8 mouse cellular contexts compared by ENCODE assay signal in the genomic region with DNA sequence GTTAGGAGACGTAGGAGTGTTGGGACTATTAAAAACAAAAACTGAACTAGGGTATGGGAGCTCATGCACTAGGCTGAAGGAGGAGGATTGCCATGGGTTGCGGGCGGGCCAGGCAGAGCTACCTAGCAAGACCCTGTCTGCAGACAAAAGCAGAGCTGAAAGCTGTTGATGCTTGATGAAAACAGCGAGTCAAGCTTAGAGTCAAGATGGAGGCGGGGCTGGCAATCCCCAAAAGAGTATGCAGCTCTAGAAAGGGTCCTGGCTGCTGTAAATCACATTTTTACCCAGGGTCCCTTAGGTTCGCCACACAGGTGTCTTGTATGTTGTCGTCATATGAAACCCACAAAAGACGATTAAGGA. TPM values are rescaled to one million over a fixed set of nuclear protein-coding genes. Genes with fewer than 3 reads are reported as not detected.
DNase-seq lines count a peak whose midpoint lies in the region; ATAC-seq and TF ChIP-seq lines count a peak whose summit lies in the region.

No protein-coding gene starts in this region.

- TF ChIP-seq CTCF in MEL (IDR thresholded peaks at IDR 0.05 in 2 of 3, conservative IDR thresholded peaks at IDR 0.05 in 1 of 3; ENCODE audit: control insufficient read depth in 1 of 3, insufficient read depth in 1 of 3, low read depth in 2 of 3, low read length in 3 of 3, poor library complexity in 1 of 3, severe bottlenecking in 1 of 3) = no peak
- TF ChIP-seq CTCF in intestine, postnatal 0 days (IDR thresholded peaks at IDR 0.05; ENCODE audit: low read depth) = no peak

- H3K4me2 ChIP-seq in intestine, postnatal 0 days (replicated peaks; ENCODE audit: low read depth) = peak overlapping the region; percentile 95
- H3K4me2 ChIP-seq in midbrain, embryonic 16.5 days (ENCODE audit: low read length) = peak overlapping the region; percentile 96

- peaks cover 0 to 18% of the 10 kb centered on the region in 2 experiments; a peak in 3 of 4 replicates for H3K36me3 ChIP-seq in MEL (ENCODE audit: control insufficient read depth in 1 of 2, insufficient read depth in 2 of 2, low read length in 2 of 2)
- no peaks in the 10 kb centered on the region for H3K36me3 ChIP-seq in intestine, postnatal 0 days (ENCODE audit: control insufficient read depth, insufficient read depth)
- no peaks in the 10 kb centered on the region for H3K36me3 ChIP-seq in midbrain, embryonic 16.5 days (ENCODE audit: control insufficient read depth, insufficient read depth, low read length)

- ATAC-seq in erythroblast, adult 5-6 weeks (replicated peaks; ENCODE audit: low FRiP score, poor library complexity, severe bottlenecking) = peak; percentile 24
- ATAC-seq in intestine, postnatal 0 days = no peak
- no peak for ATAC-seq in midbrain, embryonic 16.5 days
- ATAC-seq in megakaryocyte progenitor cell, adult 5-6 weeks (replicated peaks; ENCODE audit: poor library complexity) = no peak

- TF ChIP-seq POLR2A in MEL (IDR thresholded peaks at IDR 0.05; ENCODE audit: control insufficient read depth in 1 of 2, insufficient read depth in 1 of 2, low read depth in 1 of 2, low read length in 2 of 2, poor library complexity in 1 of 2) = no peak

- WGBS in intestine, postnatal 0 days = 19% methylated on average over 8 of the region's 8 CpGs
- 13% methylated on average over 8 of the region's 8 CpGs for WGBS in midbrain, embryonic 16.5 days

- H3K27me3 ChIP-seq in MEL (ENCODE audit: control insufficient read depth in 1 of 2, insufficient read depth in 2 of 2, low read length in 2 of 2) = no peaks in the 10 kb centered on the region
- no peaks in the 10 kb centered on the region for H3K27me3 ChIP-seq in intestine, postnatal 0 days (replicated peaks; ENCODE audit: control insufficient read depth, insufficient read depth, low read length)
- no peaks in the 10 kb centered on the region for H3K27me3 ChIP-seq in midbrain, embryonic 16.5 days (ENCODE audit: control insufficient read depth, insufficient read depth, low read depth, low read length)

- TF ChIP-seq RAD21 in MEL (IDR thresholded peaks at IDR 0.05; ENCODE audit: low read depth, low read length) = no peak

- H3K79me2 ChIP-seq in MEL (ENCODE audit: control insufficient read depth, insufficient read depth, low read length, poor library complexity) = peaks cover 47% of the 10 kb centered on the region

- peak overlapping the region; percentile 91 for H3K9ac ChIP-seq in MEL (ENCODE audit: control insufficient read depth, low read depth, low read length, poor library complexity, severe bottlenecking)
- peak overlapping the region; percentile 100 for H3K9ac ChIP-seq in intestine, postnatal 0 days (ENCODE audit: low read depth, low read length)
- peak overlapping the region; percentile 100 for H3K9ac ChIP-seq in midbrain, embryonic 16.5 days (ENCODE audit: low read depth, low read length)

- no peaks in the 10 kb centered on the region for H3K9me3 ChIP-seq in MEL (replicated peaks; ENCODE audit: insufficient read depth, low read length)
- H3K9me3 ChIP-seq in intestine, postnatal 0 days (ENCODE audit: control insufficient read depth) = no peaks in the 10 kb centered on the region
- no peaks in the 10 kb centered on the region for H3K9me3 ChIP-seq in midbrain, embryonic 16.5 days (replicated peaks; ENCODE audit: control insufficient read depth, low read length, poor library complexity, severe bottlenecking)

- peak; percentile 13 for DNase-seq in kidney, adult 18-20 months
- DNase-seq in kidney, adult 8-10 months = no peak
- no peak for DNase-seq in MEL (ENCODE audit: low read depth, low spot score)
- no peak for DNase-seq in right cerebral cortex, postnatal 14 days

- peak overlapping the region; percentile 86 to 93 for H3K4me3 ChIP-seq in MEL (ENCODE audit: control insufficient read depth in 1 of 2, insufficient read depth in 1 of 2, low read depth in 2 of 2, low read length in 2 of 2)
- peak overlapping the region; percentile 100 for H3K4me3 ChIP-seq in intestine, postnatal 0 days (ENCODE audit: low read depth, low read length)
- H3K4me3 ChIP-seq in midbrain, embryonic 16.5 days (ENCODE audit: low read depth, low read length) = peak overlapping the region; percentile 97

- H3K27ac ChIP-seq in MEL (ENCODE audit: control insufficient read depth, low read depth, low read length) = peak overlapping the region; percentile 65
- peak overlapping the region; percentile 96; the same call in 1 of the 2 replicates for H3K27ac ChIP-seq in intestine, postnatal 0 days (ENCODE audit: low read depth, low read length)
- H3K27ac ChIP-seq in midbrain, embryonic 16.5 days (ENCODE audit: low read length) = peak overlapping the region; percentile 98

- peaks cover 8 to 13% of the 10 kb centered on the region in 2 experiments for H3K4me1 ChIP-seq in MEL (ENCODE audit: control insufficient read depth in 1 of 2, insufficient read depth in 2 of 2, low read length in 2 of 2)
- 0 out of 2 replicates have a peak, but pooled peaks cover 6% of the 10 kb centered on the region for H3K4me1 ChIP-seq in intestine, postnatal 0 days (replicated peaks; ENCODE audit: control insufficient read depth, insufficient read depth, low read length)
- H3K4me1 ChIP-seq in midbrain, embryonic 16.5 days (ENCODE audit: control insufficient read depth, insufficient read depth, low read length) = peaks cover 35% of the 10 kb centered on the region

- TF ChIP-seq EP300 in MEL (IDR thresholded peaks at IDR 0.05; ENCODE audit: low read depth in 1 of 2, low read length in 2 of 2) = no peak

TF ChIP-seq in MEL, 35 proteins besides CTCF, POLR2A, EP300 and RAD21 (continues in another document):
- TF ChIP-seq TBP (IDR thresholded peaks at IDR 0.05; ENCODE audit: low read depth, low read length) = no peak
- TF ChIP-seq TCF12 (IDR thresholded peaks at IDR 0.05; ENCODE audit: low read depth, low read length) = 0 out of 2 replicates have a peak, but pooled peaks have one; percentile 7

RNA-seq across cellular contexts. Expression of a gene that starts 1.2 kb away (rescaled TPM):
- total RNA-seq in MEL (2012; rRNA removed) = 35.5 and 37.2 TPM in 2 replicates
- polyA plus RNA-seq in MEL (2012; ENCODE audit: insufficient read depth in 1 of 2, insufficient read length in 2 of 2, low read depth in 1 of 2, low replicate concordance in 2 of 2, missing spikeins in 1 of 2) = 10 to 100 TPM; 31.8 to 59.1 TPM
- 146 and 206 TPM in 2 replicates for total RNA-seq in erythroblast, adult 5-6 weeks (2015; ENCODE audit: low replicate concordance)
- total RNA-seq in erythroblast, adult 5-6 weeks (2017; ENCODE audit: low replicate concordance) = 245 and 289 TPM in 2 replicates
- polyA plus RNA-seq in intestine, postnatal 0 days (2015; fragmentation: Nextera tagmentation; extraction: Ambion mirVana) = 27.9 and 30.5 TPM in 2 replicates
- polyA plus RNA-seq in midbrain, embryonic 16.5 days (2015; fragmentation: Nextera tagmentation; extraction: Ambion mirVana) = 115 and 118 TPM in 2 replicates
- total RNA-seq in megakaryocyte progenitor cell, adult 5-6 weeks (2015) = 12.5 and 19.1 TPM in 2 replicates
- 22.8 and 35.4 TPM in 2 replicates for total RNA-seq in megakaryocyte progenitor cell, adult 5-6 weeks (2017)

RNA-seq across cellular contexts. Expression of a gene that starts 7.4 kb away (rescaled TPM):
- 0.62 and 0.73 TPM in 2 replicates for total RNA-seq in MEL (2012; rRNA removed)
- 1 to 10 TPM in 1 of 2 experiments, not detected in 1; 1.2 TPM for polyA plus RNA-seq in MEL (2012; ENCODE audit: insufficient read depth in 1 of 2, insufficient read length in 2 of 2, low read depth in 1 of 2, low replicate concordance in 2 of 2, missing spikeins in 1 of 2)
- not detected in 2 replicates for total RNA-seq in erythroblast, adult 5-6 weeks (2015; ENCODE audit: low replicate concordance)
- 2.5 and 16.9 TPM in 2 replicates for total RNA-seq in erythroblast, adult 5-6 weeks (2017; ENCODE audit: low replicate concordance)
- 0.43 TPM in 1 of 2 replicates, not detected in the other for polyA plus RNA-seq in intestine, postnatal 0 days (2015; fragmentation: Nextera tagmentation; extraction: Ambion mirVana)
- 0.83 and 0.97 TPM in 2 replicates for polyA plus RNA-seq in midbrain, embryonic 16.5 days (2015; fragmentation: Nextera tagmentation; extraction: Ambion mirVana)
- total RNA-seq in megakaryocyte progenitor cell, adult 5-6 weeks (2015) = not detected in 2 replicates
- 1.9 TPM in 1 of 2 replicates, not detected in the other for total RNA-seq in megakaryocyte progenitor cell, adult 5-6 weeks (2017)

RNA-seq across cellular contexts. Expression of a gene that starts 11.2 kb away (rescaled TPM):
- 0.65 and 1.5 TPM in 2 replicates for total RNA-seq in MEL (2012; rRNA removed)
- polyA plus RNA-seq in MEL (2012; ENCODE audit: insufficient read depth in 1 of 2, insufficient read length in 2 of 2, low read depth in 1 of 2, low replicate concordance in 2 of 2, missing spikeins in 1 of 2) = 1 to 10 TPM in 1 of 2 experiments, not detected in 1; 4.4 TPM
- 4.4 and 11.3 TPM in 2 replicates for total RNA-seq in erythroblast, adult 5-6 weeks (2015; ENCODE audit: low replicate concordance)
- 2.5 and 17.0 TPM in 2 replicates for total RNA-seq in erythroblast, adult 5-6 weeks (2017; ENCODE audit: low replicate concordance)
- 1.6 and 2.0 TPM in 2 replicates for polyA plus RNA-seq in intestine, postnatal 0 days (2015; fragmentation: Nextera tagmentation; extraction: Ambion mirVana)
- 1.2 and 1.4 TPM in 2 replicates for polyA plus RNA-seq in midbrain, embryonic 16.5 days (2015; fragmentation: Nextera tagmentation; extraction: Ambion mirVana)
- total RNA-seq in megakaryocyte progenitor cell, adult 5-6 weeks (2015) = 0.35 and 0.61 TPM in 2 replicates
- not detected in 2 replicates for total RNA-seq in megakaryocyte progenitor cell, adult 5-6 weeks (2017)

RNA-seq across cellular contexts. Expression of a gene that starts 17.8 kb away (rescaled TPM):
- 54.1 and 65.3 TPM in 2 replicates for total RNA-seq in MEL (2012; rRNA removed)
- 10 to 100 TPM in 1 of 2 experiments, not detected in 1; 60.7 TPM for polyA plus RNA-seq in MEL (2012; ENCODE audit: insufficient read depth in 1 of 2, insufficient read length in 2 of 2, low read depth in 1 of 2, low replicate concordance in 2 of 2, missing spikeins in 1 of 2)
- 11.1 and 32.3 TPM in 2 replicates for total RNA-seq in erythroblast, adult 5-6 weeks (2015; ENCODE audit: low replicate concordance)
- total RNA-seq in erythroblast, adult 5-6 weeks (2017; ENCODE audit: low replicate concordance) = 16.3 and 18.1 TPM in 2 replicates
- polyA plus RNA-seq in intestine, postnatal 0 days (2015; fragmentation: Nextera tagmentation; extraction: Ambion mirVana) = 17.3 and 19.4 TPM in 2 replicates
- 16.7 and 17.6 TPM in 2 replicates for polyA plus RNA-seq in midbrain, embryonic 16.5 days (2015; fragmentation: Nextera tagmentation; extraction: Ambion mirVana)
- total RNA-seq in megakaryocyte progenitor cell, adult 5-6 weeks (2015) = 13.7 and 23.2 TPM in 2 replicates
- 18.2 and 22.6 TPM in 2 replicates for total RNA-seq in megakaryocyte progenitor cell, adult 5-6 weeks (2017)

RNA-seq across cellular contexts. Expression of a gene that starts 20.7 kb away (rescaled TPM):
- 0.26 and 0.35 TPM in 2 replicates for total RNA-seq in MEL (2012; rRNA removed)
- polyA plus RNA-seq in MEL (2012; ENCODE audit: insufficient read depth in 1 of 2, insufficient read length in 2 of 2, low read depth in 1 of 2, low replicate concordance in 2 of 2, missing spikeins in 1 of 2) = under 1 TPM in 1 of 2 experiments, not detected in 1; 0.85 TPM
- total RNA-seq in erythroblast, adult 5-6 weeks (2015; ENCODE audit: low replicate concordance) = 0.96 and 4.4 TPM in 2 replicates
- total RNA-seq in erythroblast, adult 5-6 weeks (2017; ENCODE audit: low replicate concordance) = 5.3 and 12.9 TPM in 2 replicates
- polyA plus RNA-seq in intestine, postnatal 0 days (2015; fragmentation: Nextera tagmentation; extraction: Ambion mirVana) = 0.39 and 0.88 TPM in 2 replicates
- polyA plus RNA-seq in midbrain, embryonic 16.5 days (2015; fragmentation: Nextera tagmentation; extraction: Ambion mirVana) = 0.65 and 0.67 TPM in 2 replicates
- 0.49 TPM in 1 of 2 replicates, not detected in the other for total RNA-seq in megakaryocyte progenitor cell, adult 5-6 weeks (2015)
- total RNA-seq in megakaryocyte progenitor cell, adult 5-6 weeks (2017) = not detected in 2 replicates
